Mouse (Mus musculus): Measurements from ENCODE around the gene Sfta2.

The Sfta2 gene

DNA sequence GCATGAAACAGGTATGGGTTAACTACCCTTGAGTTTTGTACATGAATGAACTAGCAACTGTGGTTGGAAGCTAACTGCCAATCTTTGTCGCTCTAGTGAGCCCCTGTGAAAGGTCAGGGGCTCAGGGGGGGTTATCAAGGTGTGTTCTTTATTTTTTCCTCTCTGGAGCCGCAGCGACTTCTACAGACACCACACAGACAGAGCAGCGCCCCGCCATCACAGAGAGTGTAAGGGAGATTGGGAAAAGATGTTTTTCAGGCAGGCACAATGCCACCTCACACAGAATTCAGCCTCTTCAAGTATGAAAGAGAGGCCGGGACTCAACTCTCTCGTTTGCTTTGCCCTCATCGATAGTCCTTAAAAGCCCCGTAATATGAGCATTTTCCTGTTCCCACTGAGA is 9.2 kb upstream of the Sfta2 start:
- DNase-seq (ENCODE audit: extremely low read depth, low read depth, low spot score), result no peak

DNA sequence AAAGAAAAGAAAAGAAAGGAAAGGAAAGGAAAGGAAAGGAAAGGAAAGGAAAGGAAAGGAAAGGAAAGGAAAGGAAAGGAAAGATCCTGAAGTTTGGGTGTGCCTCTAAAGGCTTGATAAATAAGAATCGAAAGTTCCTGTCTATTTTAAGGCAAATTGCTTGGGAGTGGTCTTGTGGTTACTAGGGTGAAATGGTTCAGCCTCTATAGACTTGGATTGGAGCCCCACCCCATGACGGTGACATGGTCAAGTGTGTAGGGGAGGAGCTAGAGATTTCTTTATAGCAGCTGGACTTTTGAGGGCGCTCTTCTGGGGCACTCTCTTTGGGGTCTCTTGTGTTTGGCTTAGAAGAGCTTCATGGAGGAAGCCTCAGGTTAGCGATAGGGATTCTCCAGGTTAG is 7.6 kb upstream of the Sfta2 start:
- no peak for DNase-seq (ENCODE audit: extremely low read depth, low read depth, low spot score)

DNA sequence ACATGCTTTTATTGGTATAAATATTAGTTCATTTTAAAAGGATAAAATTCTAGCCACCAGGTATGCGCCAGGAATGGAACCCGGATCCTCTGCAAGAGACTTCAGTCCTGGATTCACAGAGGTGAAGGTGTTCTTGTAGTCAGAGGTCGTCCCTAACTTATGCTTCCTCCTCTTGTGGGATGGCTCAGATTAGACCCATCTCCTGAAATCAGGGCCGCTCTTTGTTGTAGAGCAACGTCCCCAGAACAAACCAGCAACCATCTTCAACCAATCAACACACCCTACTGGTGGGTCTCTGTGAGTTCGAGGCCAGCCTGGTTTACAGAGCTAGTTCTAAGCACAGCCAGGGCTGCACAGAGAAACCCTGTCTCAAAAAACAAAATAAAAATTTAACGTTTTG is 6.9 kb upstream of the Sfta2 start:
- no peak for DNase-seq (ENCODE audit: extremely low read depth, low read depth, low spot score)

DNA sequence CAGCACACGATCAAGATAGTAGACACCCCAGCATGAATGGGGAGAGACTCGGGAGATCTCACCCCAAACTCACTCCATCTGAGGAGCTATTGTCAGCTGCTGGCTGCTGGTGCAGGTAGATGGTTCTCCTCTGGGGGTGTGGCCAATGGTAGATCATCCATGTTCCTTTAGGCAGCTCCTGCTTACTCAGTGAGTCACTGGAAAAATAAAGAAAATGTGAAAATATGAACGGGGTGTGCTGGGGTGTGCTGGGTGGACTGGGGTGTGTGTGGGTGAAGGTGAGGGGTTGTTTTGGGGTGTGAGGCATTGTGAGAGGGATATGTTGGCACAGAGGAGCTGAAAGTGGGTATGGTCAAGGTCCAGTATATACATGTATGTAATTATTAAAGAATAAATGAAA is 4.0 kb upstream of the Sfta2 start:
- no peak for DNase-seq (ENCODE audit: extremely low read depth, low read depth, low spot score)

DNA sequence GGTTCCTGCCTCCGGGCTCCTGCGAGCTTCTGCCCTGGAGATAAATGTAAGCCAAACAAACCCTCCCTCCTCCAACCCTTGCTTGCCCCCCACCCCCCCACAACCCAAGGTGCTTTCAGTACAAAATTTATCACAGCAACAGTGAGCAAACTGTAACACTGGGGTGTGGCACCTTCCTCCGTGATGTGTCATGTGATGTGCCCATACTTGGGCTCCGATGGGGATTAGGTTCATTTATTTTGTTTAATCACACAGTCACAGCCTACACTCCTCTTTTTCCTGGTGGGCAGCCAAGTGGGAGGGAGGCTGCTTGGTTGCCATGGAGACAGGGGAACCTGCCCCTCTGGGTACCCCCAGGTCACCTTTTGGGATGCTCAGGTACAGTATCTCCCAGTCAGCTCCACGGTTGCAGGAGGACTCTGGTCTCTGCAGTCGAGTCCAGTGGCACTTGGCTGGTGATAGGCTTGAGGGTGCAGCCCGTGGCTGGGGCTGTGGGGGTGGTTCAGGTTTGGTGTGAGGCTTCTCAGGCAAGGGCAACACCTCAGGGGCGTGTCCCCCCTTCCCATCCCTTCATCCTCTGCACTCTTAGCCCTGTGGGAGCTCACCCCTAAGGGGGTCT is 496 bp downstream of the Sfta2 start:
- DNase-seq (ENCODE audit: extremely low read depth, low read depth, low spot score), result no peak

DNA sequence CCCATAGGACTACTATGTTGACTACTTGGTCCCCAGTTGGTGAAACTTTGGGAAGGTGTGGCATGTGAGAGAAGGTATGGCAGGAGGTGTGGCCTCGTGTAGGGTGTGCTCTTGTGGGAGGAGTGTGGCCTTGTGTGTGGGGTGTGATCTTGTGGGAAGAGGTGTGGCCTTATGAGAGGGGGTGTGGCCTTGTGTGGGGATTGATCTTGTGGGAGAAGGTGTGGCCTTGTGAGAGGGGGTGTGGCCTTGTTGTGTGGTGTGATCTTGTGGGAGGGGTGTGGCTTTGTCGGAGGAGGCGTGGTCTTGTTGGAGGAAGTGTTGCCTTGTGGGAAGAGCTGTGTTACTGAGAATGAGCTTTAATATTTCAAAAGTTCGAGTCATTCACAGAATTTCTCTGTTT is 15.8 kb downstream of the Sfta2 start:
- DNase-seq (ENCODE audit: extremely low read depth, low read depth, low spot score), result no peak

DNA sequence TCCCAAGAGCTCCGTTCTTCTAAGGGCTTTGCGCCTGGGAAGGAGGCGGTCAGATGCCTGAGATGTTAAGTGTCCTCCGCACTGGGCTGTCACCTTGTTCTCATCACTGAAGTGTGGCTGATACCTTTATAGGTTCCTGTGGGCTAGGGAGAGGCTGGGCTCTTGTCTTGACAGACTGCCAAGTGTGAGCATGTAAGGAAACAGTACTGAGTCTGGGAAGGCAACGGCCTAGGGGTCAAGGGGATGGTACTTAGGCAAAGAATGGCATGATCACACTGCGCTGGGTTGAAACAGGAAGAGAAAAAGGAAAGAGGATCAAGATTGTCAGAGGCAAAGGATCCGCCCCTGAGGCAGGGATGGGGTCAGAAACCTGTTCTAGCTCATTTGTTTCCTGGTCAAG is 25.2 kb downstream of the Sfta2 start, which contains the start of gene Gm9573:
Gene Gm9573 (minus strand): TSS at position 101 of the 400 bp plus-strand sequence.
- DNase-seq (ENCODE audit: extremely low read depth, low read depth, low spot score), result no peak

DNA sequence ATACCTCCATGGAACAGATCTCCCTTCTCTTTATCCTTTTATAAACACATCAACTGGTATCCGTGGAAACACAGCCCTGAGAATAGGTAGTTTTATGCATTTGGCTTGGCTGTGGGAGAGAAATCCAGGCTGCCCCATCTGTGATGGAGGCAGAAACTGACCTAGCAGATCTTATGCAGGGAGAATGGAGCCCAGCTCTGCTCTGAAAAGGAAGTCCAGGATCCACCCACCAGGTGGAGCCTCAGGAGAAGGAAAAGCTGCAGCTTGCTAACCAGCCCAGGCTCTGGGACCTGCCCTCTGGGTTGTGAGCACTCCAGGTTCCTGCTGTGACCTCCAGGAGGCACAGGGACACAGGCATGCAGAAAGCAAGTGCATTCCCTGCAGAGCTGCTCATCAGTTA is 32.6 kb downstream of the Sfta2 start:
- no peak for DNase-seq (ENCODE audit: extremely low read depth, low read depth, low spot score)

DNA sequence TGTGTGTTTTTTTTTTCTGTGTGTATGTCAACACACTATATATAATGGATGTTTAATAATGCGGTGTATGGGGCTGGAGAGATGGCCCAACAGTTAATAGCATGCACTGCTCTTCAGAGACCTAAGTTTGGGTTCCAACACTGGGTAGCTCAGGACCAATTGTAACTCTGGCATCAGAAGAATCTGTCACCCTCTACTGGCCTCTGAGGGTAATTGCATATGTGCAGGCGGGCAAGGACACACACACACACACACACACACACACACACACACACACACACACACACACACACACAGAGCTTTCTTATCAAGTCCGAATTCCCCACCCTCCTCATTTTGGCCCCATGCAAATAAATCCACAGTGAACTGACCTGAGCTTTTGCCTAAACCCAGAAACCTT is 33.9 kb downstream of the Sfta2 start:
- DNase-seq (ENCODE audit: extremely low read depth, low read depth, low spot score), result no peak

DNA sequence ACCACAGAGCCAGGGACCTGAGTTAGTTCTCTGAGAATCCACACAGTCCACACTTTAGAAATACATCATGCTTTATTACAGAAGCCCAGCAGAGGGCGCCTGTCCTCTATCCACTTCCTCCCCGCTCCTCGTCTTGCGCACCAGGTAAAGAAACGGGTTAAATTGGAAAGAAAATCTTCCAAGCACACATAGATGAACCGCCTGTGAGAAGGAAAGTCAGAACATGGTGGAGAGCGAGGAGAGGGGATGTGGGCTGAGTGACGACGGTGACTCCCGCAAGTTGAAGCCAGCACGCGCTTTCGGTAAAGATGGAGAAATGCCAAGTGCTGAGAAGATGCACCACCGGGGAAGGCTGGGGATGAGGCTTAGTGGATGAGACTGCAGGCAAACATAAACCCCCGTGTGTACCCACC is 34.4 kb downstream of the Sfta2 start:
- no peak for DNase-seq (ENCODE audit: extremely low read depth, low read depth, low spot score)

DNA sequence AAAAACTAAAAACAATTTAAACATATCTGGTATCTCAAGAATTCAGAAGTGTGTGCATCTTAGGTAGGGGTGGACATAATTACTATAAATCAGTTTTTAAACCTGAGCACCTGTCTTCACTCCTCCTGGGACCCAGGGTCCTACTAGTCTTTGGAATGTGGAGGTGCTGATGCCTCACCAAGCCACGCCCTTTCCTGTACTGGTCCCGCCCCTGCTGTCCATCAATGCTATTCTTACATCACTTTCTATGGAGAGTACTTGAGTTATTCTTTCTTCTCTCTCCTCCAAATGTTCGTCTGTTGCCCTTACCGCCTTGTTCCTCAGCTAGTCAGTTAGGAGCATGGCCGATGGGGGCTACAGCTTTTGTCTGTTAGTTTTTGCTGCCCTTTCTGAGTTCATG is 35.0 kb downstream of the Sfta2 start:
- DNase-seq (ENCODE audit: extremely low read depth, low read depth, low spot score), result no peak

DNA sequence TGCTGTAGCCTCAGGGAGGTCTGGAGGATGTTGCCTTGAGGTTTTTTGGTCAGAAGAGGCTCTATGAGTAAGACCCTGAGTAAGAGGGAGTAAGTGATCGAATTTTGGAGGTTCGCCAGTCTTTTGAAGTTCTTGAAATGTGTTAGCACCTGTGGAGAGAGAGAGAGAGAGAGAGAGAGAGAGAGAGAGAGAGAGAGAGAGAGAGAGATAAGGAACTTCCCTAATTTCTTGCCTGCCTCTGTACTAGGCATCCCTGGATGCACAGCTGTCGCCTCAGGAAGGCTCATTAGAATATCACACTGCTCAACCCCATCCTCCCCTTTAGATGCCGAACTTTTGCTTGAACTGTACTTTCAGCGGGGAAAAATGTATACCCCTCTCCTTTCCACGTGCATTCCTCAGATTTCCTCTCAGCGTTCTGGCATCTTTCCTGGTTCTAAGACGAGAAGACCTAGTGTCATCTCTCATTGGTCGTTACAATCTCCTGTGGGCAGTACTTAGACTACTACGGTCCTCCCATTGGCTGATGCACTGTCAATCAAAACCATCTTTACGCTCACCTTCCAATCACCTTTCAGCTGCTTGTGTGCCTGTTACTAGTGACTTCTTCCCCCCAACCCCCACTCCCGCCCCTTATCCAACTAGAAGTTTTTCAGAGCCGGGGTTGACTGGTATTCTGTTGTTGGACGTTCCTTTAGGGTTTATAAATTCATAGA is 37.3 kb downstream of the Sfta2 start:
- no peak for DNase-seq (ENCODE audit: extremely low read depth, low read depth, low spot score)

DNA sequence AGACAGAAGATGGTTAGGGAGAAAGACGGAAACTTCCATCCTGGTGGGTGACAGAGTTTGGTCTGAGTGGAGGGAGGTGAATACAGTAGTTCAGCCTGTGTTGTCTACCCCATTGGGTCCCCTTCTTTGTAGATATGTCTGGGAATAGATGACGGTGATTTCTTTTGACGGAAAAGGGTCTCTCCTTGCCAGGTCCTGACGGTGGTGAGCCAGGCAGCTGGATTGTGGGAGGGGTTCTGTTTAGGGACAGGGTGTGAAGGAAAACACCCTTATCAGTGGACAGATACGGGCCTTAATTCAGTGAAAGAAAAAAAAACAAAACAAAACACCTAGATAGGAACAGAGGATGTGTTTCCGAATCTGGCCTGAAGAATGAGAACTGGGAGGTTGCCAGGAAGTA is 38.0 kb downstream of the Sfta2 start:
- DNase-seq (ENCODE audit: extremely low read depth, low read depth, low spot score), result no peak

DNA sequence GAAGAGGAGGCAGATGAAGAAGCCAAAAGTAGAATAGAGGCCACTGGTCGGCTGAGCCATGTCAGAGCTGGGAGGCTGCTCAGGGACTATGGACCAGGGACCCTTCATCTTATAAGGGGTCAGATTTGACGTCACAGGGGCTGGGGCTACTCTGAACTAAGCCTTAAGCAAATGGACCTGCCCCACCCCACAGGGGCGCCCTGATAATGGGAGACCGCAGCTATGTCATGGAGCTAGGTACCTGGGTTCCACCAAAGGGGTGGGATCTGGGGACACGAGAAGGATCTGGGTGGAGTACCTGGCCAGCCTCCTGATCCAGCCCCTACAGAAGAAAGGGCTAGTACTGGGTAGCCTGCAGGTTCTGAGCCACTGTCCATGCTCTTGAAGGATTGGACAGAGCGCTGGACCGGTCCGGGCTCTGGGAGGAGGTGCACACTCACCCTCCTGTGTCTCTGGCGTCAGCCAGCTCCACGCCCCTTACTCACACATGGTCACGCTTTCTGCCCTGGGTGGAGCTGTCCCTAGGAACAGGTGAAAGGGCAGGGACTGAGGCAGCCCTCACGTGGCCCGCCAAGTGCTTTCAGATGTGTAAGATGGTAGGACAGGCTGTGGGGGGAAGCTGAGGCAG is 42.4 kb downstream of the Sfta2 start, which contains the start of gene Mucl3:
Gene Mucl3 (minus strand): TSS at position 87 of the 628 bp plus-strand sequence.
- no peak for DNase-seq (ENCODE audit: extremely low read depth, low read depth, low spot score)

DNA sequence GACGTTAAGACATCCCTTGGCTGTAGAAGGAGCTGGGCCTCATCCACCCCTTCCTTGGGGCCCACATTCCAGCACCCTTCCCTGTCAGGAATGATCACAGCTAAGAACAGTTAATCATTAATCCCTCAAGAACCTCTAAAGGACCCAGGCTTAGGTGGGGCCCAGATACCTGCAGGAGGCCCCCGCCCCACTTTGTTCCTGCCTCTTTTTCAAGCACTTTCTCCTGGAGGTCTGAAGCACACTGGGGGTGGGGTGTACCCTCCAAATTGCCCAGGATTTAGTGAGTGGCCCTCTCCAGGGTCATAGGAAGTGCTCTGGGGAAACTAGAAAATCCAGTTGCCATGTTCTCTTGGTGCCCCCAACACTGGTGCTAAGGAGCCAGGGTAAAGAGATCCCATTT is 48.1 kb downstream of the Sfta2 start:
- DNase-seq (ENCODE audit: extremely low read depth, low read depth, low spot score), result no peak

DNA sequence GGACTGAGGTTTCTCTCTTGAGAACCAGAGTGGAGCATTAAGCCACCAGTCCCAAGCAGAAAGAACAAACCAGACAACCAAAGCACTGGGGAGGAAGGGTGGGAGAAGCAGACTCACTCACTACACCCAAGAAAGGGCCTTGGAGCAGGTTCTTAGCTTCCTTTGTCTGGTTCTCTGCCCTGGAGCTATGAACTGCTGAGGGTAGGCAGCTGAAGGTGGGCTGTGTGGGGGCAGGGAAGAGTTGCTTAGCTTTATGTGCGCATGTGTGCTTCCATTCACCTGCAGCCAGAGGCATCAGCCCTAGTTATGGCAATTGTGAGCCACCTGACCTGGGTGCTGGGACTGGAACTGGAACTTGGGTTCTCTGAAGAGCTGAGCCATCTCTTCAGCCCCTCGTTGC is 51.7 kb downstream of the Sfta2 start:
- no peak for DNase-seq (ENCODE audit: extremely low read depth, low read depth, low spot score)

DNA sequence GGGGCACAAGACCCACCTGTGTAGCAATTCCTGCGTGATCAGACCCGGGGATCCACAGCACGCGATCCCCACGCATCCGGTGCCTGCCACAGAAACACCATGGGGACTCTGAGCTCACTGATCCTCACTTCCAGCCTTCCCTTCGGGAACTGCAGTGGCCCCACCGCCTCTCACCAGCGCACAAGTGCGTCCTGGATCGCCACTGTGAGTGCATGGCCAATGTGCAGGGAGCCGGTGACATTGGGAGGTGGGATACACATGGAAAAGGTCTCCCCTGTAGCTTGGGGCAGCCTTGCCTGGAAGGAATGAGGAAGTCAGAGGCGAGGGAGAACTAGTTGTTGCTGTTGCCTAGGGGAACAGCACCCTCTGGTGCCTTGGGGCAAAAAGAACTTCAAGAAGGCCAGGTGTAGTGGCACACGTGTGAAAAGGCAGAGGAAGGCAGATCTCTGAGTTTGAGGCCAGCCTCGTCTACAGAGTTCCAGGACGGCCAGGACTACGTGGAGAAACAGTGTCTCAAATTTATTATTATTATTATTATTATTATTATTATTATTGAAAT is 64.7 kb downstream of the Sfta2 start:
- DNase-seq (ENCODE audit: extremely low read depth, low read depth, low spot score), result no peak

DNA sequence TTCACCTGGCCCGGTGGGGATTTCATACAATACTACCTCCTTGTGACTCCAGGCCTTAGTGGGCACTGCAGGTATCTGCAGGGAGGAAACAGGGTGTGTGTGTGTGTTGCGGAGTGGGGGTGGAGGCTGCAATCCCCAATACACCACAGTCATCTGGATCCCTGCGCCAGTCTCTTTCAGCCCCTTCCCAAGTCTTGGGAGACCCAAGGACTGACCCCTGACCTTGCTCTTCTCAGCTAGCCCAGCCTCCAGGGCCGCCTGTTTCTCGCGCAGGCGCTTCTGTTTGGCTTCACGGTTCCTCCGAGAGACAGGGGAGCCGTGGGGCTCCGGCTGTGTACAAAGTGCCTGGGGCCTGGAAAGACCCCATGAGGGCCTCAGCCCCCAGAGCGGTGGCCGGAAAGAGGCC is 65.5 kb downstream of the Sfta2 start:
- DNase-seq (ENCODE audit: extremely low read depth, low read depth, low spot score), result no peak

DNA sequence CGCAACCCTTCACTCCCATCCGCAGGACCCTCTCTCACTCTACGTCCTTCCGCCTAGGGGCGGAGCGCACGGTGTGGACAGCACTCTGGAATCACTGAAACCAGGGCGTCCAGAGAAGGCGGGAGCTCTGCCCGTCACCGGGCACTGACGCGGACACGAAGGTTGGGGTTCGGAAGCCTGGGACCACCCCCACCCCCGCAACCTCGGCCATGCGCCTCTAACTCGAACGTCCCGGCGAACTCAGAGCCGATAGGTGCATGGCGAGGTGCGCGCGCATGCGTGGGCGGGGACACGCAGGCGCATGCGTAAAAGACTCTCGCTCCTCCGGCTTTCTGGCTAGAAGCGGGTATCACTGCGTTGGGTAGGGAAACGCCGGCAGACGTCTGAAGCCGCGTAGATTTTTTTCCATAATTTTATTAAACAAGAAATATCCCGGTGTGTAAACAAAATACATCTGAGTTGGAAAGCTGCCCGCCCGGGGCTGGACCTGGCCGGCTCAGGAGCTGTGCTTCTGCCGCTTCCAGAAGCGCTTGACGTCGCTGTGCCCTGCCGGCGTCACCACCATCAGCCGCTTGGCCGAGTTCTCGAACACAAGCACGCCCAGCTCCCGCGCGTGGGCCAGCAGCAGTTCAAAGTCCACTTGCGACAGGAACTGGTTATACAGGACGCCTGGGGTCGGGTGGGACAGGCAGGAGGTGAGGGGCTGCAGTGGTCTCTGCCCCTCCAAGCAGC is 66.2 kb downstream of the Sfta2 start, which contains the start of gene Vars2:
Gene Vars2 (minus strand): TSS at position 259 of the 732 bp plus-strand sequence.
- no peak for DNase-seq (ENCODE audit: extremely low read depth, low read depth, low spot score)

DNA sequence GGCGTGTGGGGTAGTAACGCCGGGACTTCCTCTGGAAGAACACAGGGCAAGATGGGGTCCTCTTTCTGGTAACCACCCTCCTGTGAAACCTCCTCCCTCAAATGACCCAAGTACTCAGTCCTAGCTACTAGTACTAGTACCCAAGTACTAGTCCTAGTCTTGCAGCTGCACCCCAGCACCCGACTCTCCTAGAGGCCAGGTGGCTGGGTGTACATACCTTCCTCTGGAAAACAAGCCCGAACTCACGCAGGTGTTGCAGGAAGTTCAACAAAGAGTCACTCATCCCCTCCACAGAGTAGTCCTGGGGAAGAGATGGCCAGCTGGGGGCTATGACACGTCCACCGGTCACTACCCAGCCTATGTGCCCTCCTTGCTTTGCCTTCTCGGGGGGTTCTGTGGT is 68.4 kb downstream of the Sfta2 start:
- no peak for DNase-seq (ENCODE audit: extremely low read depth, low read depth, low spot score)

DNA sequence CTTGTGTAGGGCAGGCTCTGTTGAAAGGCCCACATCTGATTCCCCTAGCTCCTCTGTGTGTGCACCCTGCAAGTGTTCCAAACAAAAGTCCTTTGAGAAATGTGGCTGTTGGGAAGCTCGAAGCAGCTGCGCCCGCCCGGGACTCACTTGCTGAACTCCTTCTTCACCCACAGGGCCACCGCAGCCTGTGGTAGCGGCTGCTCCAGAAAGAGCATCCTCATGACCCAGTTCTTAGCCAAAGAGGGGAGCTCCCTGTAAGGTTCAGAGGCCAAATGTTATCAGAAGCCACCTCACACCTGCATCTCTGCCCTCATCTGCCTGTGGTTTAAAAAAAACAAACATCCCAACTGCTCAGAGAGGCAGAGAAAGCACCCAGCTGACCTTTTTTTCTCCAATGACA is 70.5 kb downstream of the Sfta2 start:
- no peak for DNase-seq (ENCODE audit: extremely low read depth, low read depth, low spot score)
